8 mouse cellular contexts compared by ENCODE assay signal in genomic region chr6:84010303-84011225, GRCm38 (mm10). TPM values are rescaled to one million over a fixed set of nuclear protein-coding genes. Genes with fewer than 3 reads are reported as not detected.
DNase-seq lines count a peak whose midpoint lies in the region; ATAC-seq and TF ChIP-seq lines count a peak whose summit lies in the region.

No protein-coding gene starts in this region.

- H3K4me1 ChIP-seq in midbrain, embryonic 10.5 days: peaks cover 45% of the 10 kb centered on the region
- peaks cover 18% of the 10 kb centered on the region; the same call in 1 of the 2 replicates for H3K4me1 ChIP-seq in midbrain, embryonic 16.5 days (ENCODE audit: control insufficient read depth, insufficient read depth, low read length)
- no peaks in the 10 kb centered on the region for H3K4me1 ChIP-seq in forebrain, postnatal 0 days (ENCODE audit: insufficient read depth)
- peaks cover 29% of the 10 kb centered on the region for H3K4me1 ChIP-seq in hindbrain, embryonic 13.5 days (replicated peaks)
- H3K4me1 ChIP-seq in limb, embryonic 15.5 days: peaks cover 24% of the 10 kb centered on the region

- H3K4me3 ChIP-seq in midbrain, embryonic 10.5 days: peak overlapping the region; percentile 14; the same call in 1 of the 2 replicates
- H3K4me3 ChIP-seq in midbrain, embryonic 16.5 days (ENCODE audit: low read depth, low read length): no peak overlapping the region
- no peak overlapping the region for H3K4me3 ChIP-seq in forebrain, postnatal 0 days (ENCODE audit: low read depth, low read length)
- no peak overlapping the region for H3K4me3 ChIP-seq in hindbrain, embryonic 13.5 days
- H3K4me3 ChIP-seq in limb, embryonic 15.5 days: no peak overlapping the region

- H3K27ac ChIP-seq in midbrain, embryonic 10.5 days (replicated peaks): peak overlapping the region; percentile 61
- H3K27ac ChIP-seq in midbrain, embryonic 16.5 days (ENCODE audit: low read length): no peak overlapping the region
- H3K27ac ChIP-seq in forebrain, postnatal 0 days (ENCODE audit: low read depth, low read length): no peak overlapping the region
- H3K27ac ChIP-seq in hindbrain, embryonic 13.5 days: peak overlapping the region; percentile 30
- peak overlapping the region; percentile 38; the same call in 1 of the 2 replicates for H3K27ac ChIP-seq in limb, embryonic 15.5 days

- H3K36me3 ChIP-seq in midbrain, embryonic 10.5 days: no peaks in the 10 kb centered on the region
- no peaks in the 10 kb centered on the region for H3K36me3 ChIP-seq in midbrain, embryonic 16.5 days (ENCODE audit: control insufficient read depth, insufficient read depth, low read length)
- H3K36me3 ChIP-seq in forebrain, postnatal 0 days (ENCODE audit: insufficient read depth): no peaks in the 10 kb centered on the region
- no peaks in the 10 kb centered on the region for H3K36me3 ChIP-seq in hindbrain, embryonic 13.5 days
- no peaks in the 10 kb centered on the region for H3K36me3 ChIP-seq in limb, embryonic 15.5 days

- WGBS in midbrain, embryonic 10.5 days: 40% methylated on average over 8 of the region's 8 CpGs
- WGBS in midbrain, embryonic 16.5 days: 40% methylated on average over 8 of the region's 8 CpGs
- WGBS in forebrain, postnatal 0 days: 30% methylated on average over 8 of the region's 8 CpGs
- 27% methylated on average over 8 of the region's 8 CpGs for WGBS in hindbrain, embryonic 13.5 days
- WGBS in limb, embryonic 15.5 days: 37% methylated on average over 7 of the region's 8 CpGs

- peaks cover 25% of the 10 kb centered on the region for H3K27me3 ChIP-seq in midbrain, embryonic 10.5 days (ENCODE audit: low read depth, poor library complexity, severe bottlenecking)
- peaks cover 5% of the 10 kb centered on the region; the same call in 1 of the 2 replicates for H3K27me3 ChIP-seq in midbrain, embryonic 16.5 days (ENCODE audit: control insufficient read depth, insufficient read depth, low read depth, low read length)
- no peaks in the 10 kb centered on the region for H3K27me3 ChIP-seq in forebrain, postnatal 0 days (ENCODE audit: insufficient read depth, low read length)
- H3K27me3 ChIP-seq in hindbrain, embryonic 13.5 days: peaks cover 19% of the 10 kb centered on the region
- peaks cover 20% of the 10 kb centered on the region for H3K27me3 ChIP-seq in limb, embryonic 15.5 days

- no peak overlapping the region; the same call in 1 of the 2 replicates for H3K4me2 ChIP-seq in midbrain, embryonic 16.5 days (ENCODE audit: low read length)
- no peak overlapping the region for H3K4me2 ChIP-seq in forebrain, postnatal 0 days (ENCODE audit: low read depth)
- peak overlapping the region; percentile 11; the same call in 1 of the 2 replicates for H3K4me2 ChIP-seq in hindbrain, embryonic 13.5 days
- no peak overlapping the region for H3K4me2 ChIP-seq in limb, embryonic 15.5 days

- DNase-seq in midbrain, embryonic 10.5 days (ENCODE audit: low spot score): peak; percentile 29
- DNase-seq in forebrain, postnatal 0 days: no peak
- no peak for DNase-seq in spleen, postnatal 14 days (ENCODE audit: low spot score in 2 of 2)
- DNase-seq in frontal cortex, adult 2 months (ENCODE audit: extremely low spot score in 1 of 2, low spot score in 1 of 2): no peak

- H3K9me3 ChIP-seq in midbrain, embryonic 10.5 days (replicated peaks): no peaks in the 10 kb centered on the region
- no peaks in the 10 kb centered on the region for H3K9me3 ChIP-seq in midbrain, embryonic 16.5 days (replicated peaks; ENCODE audit: control insufficient read depth, low read length, poor library complexity, severe bottlenecking)
- no peaks in the 10 kb centered on the region for H3K9me3 ChIP-seq in forebrain, postnatal 0 days (ENCODE audit: low read length)
- H3K9me3 ChIP-seq in hindbrain, embryonic 13.5 days: no peaks in the 10 kb centered on the region
- H3K9me3 ChIP-seq in limb, embryonic 15.5 days: no peaks in the 10 kb centered on the region

- H3K9ac ChIP-seq in midbrain, embryonic 16.5 days (ENCODE audit: low read depth, low read length): no peak overlapping the region
- H3K9ac ChIP-seq in forebrain, postnatal 0 days: no peak overlapping the region
- 0 out of 2 replicates have a peak overlapping the region, but pooled peaks have one; percentile 19 for H3K9ac ChIP-seq in hindbrain, embryonic 13.5 days
- no peak overlapping the region for H3K9ac ChIP-seq in limb, embryonic 15.5 days

- no peak for ATAC-seq in midbrain, embryonic 16.5 days
- ATAC-seq in forebrain, postnatal 0 days: peak; percentile 33
- ATAC-seq in hindbrain, embryonic 13.5 days (ENCODE audit: low FRiP score): peak; percentile 63
- ATAC-seq in limb, embryonic 15.5 days (ENCODE audit: insufficient number of reproducible peaks, low FRiP score, low TSS enrichment, low read depth): no peak
- no peak for ATAC-seq in granulocyte monocyte progenitor cell, adult 5-6 weeks (replicated peaks; ENCODE audit: poor library complexity, severe bottlenecking)

- no peak for TF ChIP-seq CTCF in forebrain, postnatal 0 days (IDR thresholded peaks at IDR 0.05; ENCODE audit: low read depth)

RNA-seq across cellular contexts. Expression of gene Dysf, which starts 2.2 kb away (rescaled TPM):
- polyA plus RNA-seq in midbrain, embryonic 10.5 days (2016; fragmentation: Nextera tagmentation; extraction: Ambion mirVana): 2.4 and 3.3 TPM in 2 replicates
- polyA plus RNA-seq in midbrain, embryonic 16.5 days (2015; fragmentation: Nextera tagmentation; extraction: Ambion mirVana): 1.8 and 2.3 TPM in 2 replicates
- 1.0 and 1.3 TPM in 2 replicates for total RNA-seq in forebrain, postnatal 0 days (2014; rRNA removed)
- 0.47 and 1.4 TPM in 2 replicates for polyA plus RNA-seq in forebrain, postnatal 0 days (2015; fragmentation: Nextera tagmentation; extraction: Ambion mirVana)
- 2.4 and 2.9 TPM in 2 replicates for polyA plus RNA-seq in hindbrain, embryonic 13.5 days (2015; fragmentation: Nextera tagmentation; extraction: Ambion mirVana)
- polyA plus RNA-seq in limb, embryonic 15.5 days (2015; fragmentation: Nextera tagmentation; extraction: Ambion mirVana): 11.0 and 13.4 TPM in 2 replicates
- not detected in 2 replicates for total RNA-seq in granulocyte monocyte progenitor cell, adult 5-6 weeks (2014; fragmentation: Nextera tagmentation)
- total RNA-seq in granulocyte monocyte progenitor cell, adult 5-6 weeks (2017): not detected in 2 replicates
- polyA plus RNA-seq in frontal cortex, adult 2 months (2012; rRNA removed): 4.5 and 6.6 TPM in 2 replicates

Comparison
In these comparisons a context has a peak if more than half of its experiments do, and no peak if none do; other contexts are left out.
1. H3K27ac ChIP-seq: peak in midbrain, embryonic 10.5 days (single experiment), hindbrain, embryonic 13.5 days (single experiment) and limb, embryonic 15.5 days (single experiment); none in midbrain, embryonic 16.5 days (single experiment) and forebrain, postnatal 0 days (single experiment).
2. ATAC-seq: peak in forebrain, postnatal 0 days (single experiment) and hindbrain, embryonic 13.5 days (single experiment); none in midbrain, embryonic 16.5 days (single experiment), limb, embryonic 15.5 days (single experiment) and granulocyte monocyte progenitor cell, adult 5-6 weeks (single experiment).